Mouse (Mus musculus) testis, adult 2 months (tissue): ENCODE data around the gene Cryl1. TPM values are rescaled to one million over a fixed set of nuclear protein-coding genes. Genes with fewer than 3 reads are reported as not detected.

Experiments used
- H3K27ac ChIP-seq: fragments of 200-500 bp; 2 replicates; pipeline ENCODE4 v1.5.1; 2012; ENCODE audit warnings: low read depth, low read length; ENCODE audit not compliant: control insufficient read depth, insufficient read depth
- H3K27me3 ChIP-seq: fragments of 200-500 bp; 2 replicates; pipeline ENCODE4 v1.6.1; 2012; ENCODE audit warnings: mild to moderate bottlenecking, low read length, moderate library complexity; ENCODE audit not compliant: control insufficient read depth, insufficient read depth
- H3K36me3 ChIP-seq: fragments of 200-500 bp; 2 replicates; pipeline ENCODE4 v1.6.1; 2012; ENCODE audit warnings: mild to moderate bottlenecking, low read length; ENCODE audit not compliant: control insufficient read depth, insufficient read depth
- H3K4me1 ChIP-seq: fragments of 200-500 bp; 2 replicates; pipeline ENCODE4 v1.6.1; 2012; ENCODE audit warnings: low read length; ENCODE audit not compliant: control insufficient read depth, insufficient read depth
- H3K4me3 ChIP-seq: fragments of 200-500 bp; 2 replicates; pipeline ENCODE4 v1.5.1; 2012; ENCODE audit warnings: low read depth, mild to moderate bottlenecking, low read length, moderate library complexity, mixed read lengths; ENCODE audit not compliant: control insufficient read depth
- CTCF ChIP-seq: fragments of 200-500 bp; IDR thresholded peaks from 2 replicates; pipeline ENCODE4 v1.5.1; 2012; ENCODE audit warnings: low read depth, mild to moderate bottlenecking, inconsistent platforms, low read length, moderate library complexity; ENCODE audit not compliant: control insufficient read depth, insufficient read depth, insufficient replicate concordance
- POLR2A ChIP-seq: fragments of 200-500 bp; IDR thresholded peaks from 2 replicates; pipeline ENCODE4 v1.6.1; 2012; ENCODE audit warnings: low read depth, mild to moderate bottlenecking, inconsistent platforms, low read length, moderate library complexity; ENCODE audit not compliant: control insufficient read depth
- polyA plus RNA-seq: library from polyadenylated mRNA; depleted of rRNA; stranded (reverse); fragments of >200 nt; gene quantifications from 2 replicates; pipeline ENCODE4 v1.2.3, GENCODE M21; 2012; rRNA removed

Gene Cryl1
- polyA plus RNA-seq, 1 experiment: 5.3 TPM

GRCm38 (mm10) chr14:57246575-57246974, 151.8 kb downstream of the Cryl1 start:
- Histone ChIP-seq H3K27ac (no peak overlapping the region), H3K27me3 (no peaks in the 10 kb centered on the region), H3K4me1 (no peaks in the 10 kb centered on the region), H3K36me3 (no peaks in the 10 kb centered on the region), H3K4me3 (no peak overlapping the region)
- TF ChIP-seq CTCF (no peak), POLR2A (no peak)

- no peak for TF ChIP-seq POLR2A
- TF ChIP-seq CTCF: no peak
- no peaks in the 10 kb centered on the region for H3K36me3 ChIP-seq
- no peak overlapping the region for H3K27ac ChIP-seq
- no peaks in the 10 kb centered on the region for H3K4me1 ChIP-seq
- H3K27me3 ChIP-seq: no peaks in the 10 kb centered on the region
- no peak overlapping the region for H3K4me3 ChIP-seq
Observed at GRCm38 (mm10) chr14:57242978-57243377, 155.4 kb downstream of the Cryl1 start.

- no peak overlapping the region for H3K4me3 ChIP-seq
- H3K27me3 ChIP-seq: no peaks in the 10 kb centered on the region
- H3K4me1 ChIP-seq: no peaks in the 10 kb centered on the region
- H3K27ac ChIP-seq: no peak overlapping the region
- H3K36me3 ChIP-seq: no peaks in the 10 kb centered on the region
- TF ChIP-seq CTCF (no peak), POLR2A (no peak)
Observed at GRCm38 (mm10) chr14:57235276-57235675, 163.1 kb downstream of the Cryl1 start.

GRCm38 (mm10) chr14:57234711-57235110, 163.6 kb downstream of the Cryl1 start:
- H3K27ac ChIP-seq: no peak overlapping the region

GRCm38 (mm10) chr14:57230264-57231015, 167.9 kb downstream of the Cryl1 start:
- TF ChIP-seq POLR2A: no peak
- no peak for TF ChIP-seq CTCF
- no peaks in the 10 kb centered on the region for H3K27me3 ChIP-seq
- no peaks in the 10 kb centered on the region for H3K4me1 ChIP-seq
- no peak overlapping the region for H3K27ac ChIP-seq
- no peak overlapping the region for H3K4me3 ChIP-seq
- no peaks in the 10 kb centered on the region for H3K36me3 ChIP-seq

More at GRCm38 (mm10) chr14:57234711-57235110, 163.6 kb downstream of the Cryl1 start:
- Histone ChIP-seq H3K4me1 (no peaks in the 10 kb centered on the region), H3K27me3 (no peaks in the 10 kb centered on the region), H3K36me3 (no peaks in the 10 kb centered on the region), H3K4me3 (no peak overlapping the region)
- TF ChIP-seq POLR2A (no peak), CTCF (no peak)

Other genes with a start within 250 kb of the Cryl1 start
- 27.3 and 29.7 TPM in 2 replicates for gene Ift88, start 25.5 kb upstream of the Cryl1 start, polyA plus RNA-seq
- gene Il17d, start 126.2 kb upstream of the Cryl1 start, polyA plus RNA-seq: 16.4 and 17.1 TPM in 2 replicates
- gene Eef1akmt1, start 173.1 kb upstream of the Cryl1 start, polyA plus RNA-seq: 12.2 and 15.9 TPM in 2 replicates